Mouse (Mus musculus) erythroblast, embryonic 14.5 days (primary cell): Measurements from ENCODE around the gene Tssc4.

Source experiments
- GATA1 ChIP-seq: IDR thresholded peaks from 2 replicates; pipeline ENCODE4 v1.6.1; 2012; ENCODE audit warnings: low read length, inconsistent platforms, mixed read lengths
- TAL1 ChIP-seq: IDR thresholded peaks from 3 replicates; pipeline ENCODE4 v1.6.1; 2012; ENCODE audit warnings: low read length, inconsistent platforms, mixed read lengths

DNA sequence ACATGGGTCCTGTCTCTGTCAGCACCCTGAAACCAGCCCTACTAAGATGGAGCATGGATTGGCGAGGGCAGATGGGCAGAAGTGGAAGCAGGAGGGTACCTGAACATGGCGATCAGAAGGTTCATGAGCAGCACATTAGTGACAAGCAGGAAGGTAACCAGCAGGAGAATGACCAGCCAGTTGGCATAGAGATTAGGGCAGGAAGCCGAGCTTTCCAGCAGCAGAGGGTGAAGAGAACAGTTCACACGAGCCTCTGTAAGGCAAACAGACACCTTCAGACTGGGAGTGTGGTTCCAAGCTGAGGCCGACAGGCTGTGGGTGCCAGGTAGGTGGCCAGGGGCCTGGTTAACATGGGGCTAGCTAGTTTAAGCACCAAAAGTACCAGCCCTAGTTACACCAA, 6.3 kb downstream of the Tssc4 start:
- no peak for TF ChIP-seq GATA1
- no peak for TF ChIP-seq TAL1
